Mouse (Mus musculus) left cerebral cortex, postnatal 10 days (tissue): Measurements from ENCODE around the gene Sik3. TPM values are rescaled to one million over a fixed set of nuclear protein-coding genes. Genes with fewer than 3 reads are reported as not detected.
A peak's percentile ranks its signal among the peaks of the same experiment; 100 is the strongest.

Source experiments
- DNase-seq, 2 experiments: peaks; one replicate each; pipeline ENCODE4 v3.0.0; 2021 to 2022; ENCODE audit warnings: low spot score in 2 of 2, mixed read lengths in 1 of 2; ENCODE audit errors: extremely low spot score in 1 of 2
- intact Hi-C: fragments of 180-260 bp; cut with DNase I; formaldehyde crosslinking; loops from one replicate; pipeline ENCODE4 v1.15.1; 2025
- total RNA-seq, 2 experiments: library from RNA; stranded (reverse); gene quantifications; 2 replicates each; pipeline ENCODE4 v1.2.3; 2021

The Sik3 gene
- total RNA-seq, 2 experiments from 2014 or later, result 77.0 to 82.3 TPM

- intact Hi-C loops, result loop anchor here (10.0 kb wide), 1 partner anchor 71 kb away; no protein-coding TSS in a partner anchor
- no peak for DNase-seq
Observed at GRCm38 (mm10) chr9:46013616-46014015, 996 bp downstream of the Sik3 start.

GRCm38 (mm10) chr9:46014251-46014681, 1.6 kb downstream of the Sik3 start:
- intact Hi-C loops, result loop anchor here (10.0 kb wide), 1 partner anchor 71 kb away; no protein-coding TSS in a partner anchor
- peak; percentile 44 to 75 for DNase-seq

- intact Hi-C loops, result loop anchor here (10.0 kb wide), 1 partner anchor 70 kb away; no protein-coding TSS in a partner anchor
- no peak for DNase-seq
Observed at GRCm38 (mm10) chr9:46015081-46015551, 2.5 kb downstream of the Sik3 start.

GRCm38 (mm10) chr9:46015831-46016230, 3.2 kb downstream of the Sik3 start:
- intact Hi-C loops, result loop anchor here (10.0 kb wide), 1 partner anchor 69 kb away; no protein-coding TSS in a partner anchor
- peak in 1 of 2 experiments; percentile 64 for DNase-seq

GRCm38 (mm10) chr9:46016417-46016816, 3.8 kb downstream of the Sik3 start:
- intact Hi-C loops, result loop anchor here (10.0 kb wide), 1 partner anchor 68 kb away; no protein-coding TSS in a partner anchor
- DNase-seq, result no peak

- intact Hi-C loops, result loop anchor here (10.0 kb wide), 1 partner anchor 66 kb away; no protein-coding TSS in a partner anchor
- no peak for DNase-seq
Observed at GRCm38 (mm10) chr9:46018316-46018715, 5.7 kb downstream of the Sik3 start.

- intact Hi-C loops, result loop anchor here (10.0 kb wide), 1 partner anchor 65 kb away; no protein-coding TSS in a partner anchor
- no peak for DNase-seq
Observed at GRCm38 (mm10) chr9:46019975-46020374, 7.4 kb downstream of the Sik3 start.

GRCm38 (mm10) chr9:46023591-46023990, 11.0 kb downstream of the Sik3 start:
- no peak for DNase-seq
- intact Hi-C loops, result no loop called here

- intact Hi-C loops, result no loop called here
- no peak for DNase-seq
Observed at GRCm38 (mm10) chr9:46026058-46026849, 13.6 kb downstream of the Sik3 start.

- intact Hi-C loops, result no loop called here
- no peak for DNase-seq
Observed at GRCm38 (mm10) chr9:46027994-46028393, 15.4 kb downstream of the Sik3 start.

GRCm38 (mm10) chr9:46029534-46029933, 16.9 kb downstream of the Sik3 start:
- intact Hi-C loops, result no loop called here
- no peak for DNase-seq

- intact Hi-C loops, result no loop called here
- DNase-seq, result no peak
Observed at GRCm38 (mm10) chr9:46030184-46030583, 17.6 kb downstream of the Sik3 start.

- no peak for DNase-seq
- intact Hi-C loops, result no loop called here
Observed at GRCm38 (mm10) chr9:46030968-46031367, 18.3 kb downstream of the Sik3 start.

GRCm38 (mm10) chr9:46032190-46032589, 19.6 kb downstream of the Sik3 start:
- peak in 1 of 2 experiments; percentile 73 for DNase-seq
- intact Hi-C loops, result no loop called here

GRCm38 (mm10) chr9:46033058-46033457, 20.4 kb downstream of the Sik3 start:
- DNase-seq, result no peak
- intact Hi-C loops, result no loop called here

- no peak for DNase-seq
- intact Hi-C loops, result no loop called here
Observed at GRCm38 (mm10) chr9:46033862-46034261, 21.2 kb downstream of the Sik3 start.

- no peak for DNase-seq
- intact Hi-C loops, result no loop called here
Observed at GRCm38 (mm10) chr9:46035290-46035871, 22.8 kb downstream of the Sik3 start.

GRCm38 (mm10) chr9:46036881-46037280, 24.3 kb downstream of the Sik3 start:
- DNase-seq, result no peak
- intact Hi-C loops, result no loop called here

- no peak for DNase-seq
- intact Hi-C loops, result no loop called here
Observed at GRCm38 (mm10) chr9:46038786-46039185, 26.2 kb downstream of the Sik3 start.

GRCm38 (mm10) chr9:46041186-46041585, 28.6 kb downstream of the Sik3 start:
- intact Hi-C loops, result no loop called here

More at GRCm38 (mm10) chr9:46041186-46041585, 28.6 kb downstream of the Sik3 start:
- no peak for DNase-seq
